Mouse (Mus musculus) intestine, embryonic 16.5 days (tissue): ENCODE data around the gene Btnl9. TPM values are rescaled to one million over a fixed set of nuclear protein-coding genes. Genes with fewer than 3 reads are reported as not detected.
"Not testable (repeated sequence)": the region's sequence is repeated elsewhere in the genome, so short reads cannot be mapped to it uniquely, and the experiment has no call there.

Experiments used
- ATAC-seq: fragments of 200-750 bp; cut with Nextera tagmentation; 2 replicates; pipeline ENCODE4 v1.8.0; 2017; ENCODE audit warnings: moderate TSS enrichment, moderate library complexity
- H3K27ac ChIP-seq: fragments of 300-500 bp; sonication (generic); 2 replicates; pipeline ENCODE4 v1.5.1; 2014; ENCODE audit warnings: mild to moderate bottlenecking, low read length
- H3K27me3 ChIP-seq: fragments of 300-500 bp; sonication (generic); replicated peaks from 2 replicates; pipeline ENCODE4 v1.6.1; 2014; ENCODE audit warnings: low read length, control low read depth, mixed read lengths; ENCODE audit not compliant: control insufficient read depth, insufficient read depth
- H3K36me3 ChIP-seq: fragments of 300-500 bp; sonication (generic); 2 replicates; pipeline ENCODE4 v1.6.1; 2014; ENCODE audit warnings: low read length, control low read depth; ENCODE audit not compliant: control insufficient read depth, insufficient read depth
- H3K4me1 ChIP-seq: fragments of 300-500 bp; sonication (generic); 2 replicates; pipeline ENCODE4 v1.6.1; 2014; ENCODE audit warnings: low read length, control low read depth, mixed read lengths; ENCODE audit not compliant: control insufficient read depth, insufficient read depth
- H3K4me2 ChIP-seq: fragments of 300-500 bp; sonication (generic); 2 replicates; pipeline ENCODE4 v1.6.1; 2014; ENCODE audit warnings: low read depth, low read length, control low read depth
- H3K4me3 ChIP-seq: fragments of 300-500 bp; sonication (generic); 2 replicates; pipeline ENCODE4 v1.5.1; 2014; ENCODE audit warnings: mild to moderate bottlenecking, low read length
- H3K9ac ChIP-seq: fragments of 300-500 bp; sonication (generic); 2 replicates; pipeline ENCODE4 v1.6.1; 2014; ENCODE audit warnings: low read depth, low read length
- H3K9me3 ChIP-seq: fragments of 300-500 bp; sonication (generic); 2 replicates; pipeline ENCODE4 v1.6.1; 2016; ENCODE audit warnings: low read length, control low read depth; ENCODE audit not compliant: control insufficient read depth
- WGBS: fragments of 180-500 bp; shearing (Covaris S2); extraction: QIAGEN DNeasy Blood & Tissue Kit; methylation state at CpG from one replicate; pipeline ENCODE4 v1.1.7; 2014; 5-methylcytosine and 5-hydroxymethylcytosine counted together
- polyA plus RNA-seq: library from polyadenylated mRNA; unstranded; fragments of >200 nt; fragmentation: Nextera tagmentation; extraction: Ambion mirVana; gene quantifications from 2 replicates; pipeline ENCODE4 v1.2.1, GENCODE M21; 2015

Btnl9 gene
- polyA plus RNA-seq, 1 experiment from 2014 or later, result 1.6 TPM

DNA sequence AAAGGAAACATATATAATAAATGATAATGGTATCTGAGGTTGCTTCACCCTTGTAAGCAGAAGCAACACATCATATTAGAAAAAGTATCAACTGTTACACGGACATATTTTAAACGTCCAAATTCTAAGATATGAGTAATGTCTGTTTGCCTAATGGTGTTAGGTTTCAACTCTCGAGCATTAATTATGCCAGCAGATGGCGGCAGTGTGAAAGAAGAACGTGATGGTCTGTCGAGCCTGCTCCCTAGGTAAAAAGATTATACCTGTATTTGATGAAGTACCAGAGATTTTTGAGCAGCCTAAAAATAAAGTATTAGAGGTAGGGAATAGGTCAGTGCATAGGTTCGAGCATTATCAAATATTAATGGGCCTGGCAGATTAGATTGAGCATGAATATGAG lies 2.8 kb upstream of the Btnl9 start:
- no peak overlapping the region for H3K27ac ChIP-seq
- no peaks in the 10 kb centered on the region for H3K4me1 ChIP-seq
- ATAC-seq, result no peak
- H3K9me3 ChIP-seq, result no peaks in the 10 kb centered on the region
- no peak overlapping the region for H3K4me3 ChIP-seq
- 2% methylated on average over 7 of the region's 7 CpGs for WGBS
- H3K9ac ChIP-seq, result no peak overlapping the region
- no peaks in the 10 kb centered on the region for H3K36me3 ChIP-seq
- no peak overlapping the region for H3K4me2 ChIP-seq
- H3K27me3 ChIP-seq, result no peaks in the 10 kb centered on the region

DNA sequence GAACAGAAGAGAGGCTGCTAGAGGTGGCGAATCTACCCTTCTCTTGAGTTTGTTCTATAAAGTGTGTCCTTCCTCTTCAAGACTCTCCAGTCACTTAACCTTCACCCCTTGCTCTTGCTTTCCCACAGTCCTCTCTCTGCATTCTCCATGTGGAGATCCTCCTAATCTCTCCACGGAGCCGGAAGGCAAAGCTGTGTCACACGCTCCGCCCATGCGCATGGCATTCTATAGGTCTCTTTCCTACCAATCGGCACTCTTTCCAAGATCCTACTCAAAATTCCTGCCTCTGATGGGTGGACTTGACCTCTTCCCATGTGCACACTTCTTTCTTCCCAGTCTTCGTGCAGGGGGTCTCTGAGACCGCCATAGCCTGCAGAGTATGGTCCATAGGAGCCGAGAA lies 742 bp upstream of the Btnl9 start:
- no peak overlapping the region for H3K4me2 ChIP-seq
- H3K9ac ChIP-seq, result no peak overlapping the region
- H3K36me3 ChIP-seq, result no peaks in the 10 kb centered on the region
- H3K4me1 ChIP-seq, result no peaks in the 10 kb centered on the region
- no peaks in the 10 kb centered on the region for H3K9me3 ChIP-seq
- no peak overlapping the region for H3K4me3 ChIP-seq
- 79% methylated on average over 10 of the region's 10 CpGs for WGBS
- ATAC-seq, result no peak
- H3K27me3 ChIP-seq, result no peaks in the 10 kb centered on the region
- no peak overlapping the region for H3K27ac ChIP-seq

DNA sequence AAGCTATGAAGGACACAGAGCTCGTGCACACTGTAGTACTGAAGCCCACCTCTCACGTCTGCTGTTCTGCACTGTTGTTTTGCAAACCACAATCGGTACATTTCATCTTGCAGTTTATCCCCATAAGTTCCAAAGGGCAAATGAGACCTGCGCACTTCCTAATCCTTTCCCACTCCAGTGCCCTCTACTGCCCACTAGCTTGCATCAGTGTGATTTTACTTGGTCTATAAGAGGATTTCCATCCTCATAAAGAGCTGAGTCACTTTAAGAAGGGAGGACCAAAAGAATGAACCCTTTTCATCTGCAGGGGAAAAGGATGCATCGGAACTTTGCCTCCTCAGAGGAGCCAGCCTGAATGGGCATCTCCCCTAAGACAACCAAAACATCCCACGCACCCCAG lies 507 bp downstream of the Btnl9 start:
- 77% methylated on average over 6 of the region's 6 CpGs for WGBS
- H3K4me3 ChIP-seq, result no peak overlapping the region

DNA sequence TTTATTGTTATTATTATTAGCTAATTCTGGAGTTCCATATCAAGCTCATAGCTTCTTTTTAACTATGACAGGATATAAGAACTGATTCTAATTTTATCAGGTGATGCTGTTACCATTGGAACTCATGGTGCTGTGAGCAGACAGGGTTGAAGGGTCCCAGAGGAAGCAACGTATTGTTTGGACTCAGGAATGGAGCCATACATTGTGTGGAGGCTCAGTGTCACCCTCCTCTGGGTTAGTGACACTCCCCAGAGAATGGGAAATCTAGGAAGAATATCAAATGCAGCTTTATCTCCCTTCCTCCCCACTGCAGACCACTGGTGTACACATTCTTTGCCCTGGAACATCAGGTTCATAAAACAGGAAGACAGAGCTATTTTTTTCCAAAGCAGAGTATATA lies 3.8 kb downstream of the Btnl9 start:
- no peak overlapping the region for H3K9ac ChIP-seq
- WGBS, result 59% methylated on average over 1 of the region's 1 CpGs
- H3K4me3 ChIP-seq, result no peak overlapping the region
- ATAC-seq, result no peak
- H3K36me3 ChIP-seq, result no peaks in the 10 kb centered on the region
- H3K27ac ChIP-seq, result no peak overlapping the region
- no peaks in the 10 kb centered on the region for H3K9me3 ChIP-seq
- H3K4me1 ChIP-seq, result no peaks in the 10 kb centered on the region
- H3K4me2 ChIP-seq, result no peak overlapping the region
- no peaks in the 10 kb centered on the region for H3K27me3 ChIP-seq

More for the DNA sequence above, 507 bp downstream of the Btnl9 start:
- Histone ChIP-seq H3K27ac (no peak overlapping the region), H3K4me1 (no peaks in the 10 kb centered on the region), H3K36me3 (no peaks in the 10 kb centered on the region), H3K4me2 (no peak overlapping the region), H3K27me3 (no peaks in the 10 kb centered on the region), H3K9ac (no peak overlapping the region), H3K9me3 (no peaks in the 10 kb centered on the region)
- ATAC-seq, result 0 out of 2 replicates have a peak, but pooled peaks have one; percentile 33

DNA sequence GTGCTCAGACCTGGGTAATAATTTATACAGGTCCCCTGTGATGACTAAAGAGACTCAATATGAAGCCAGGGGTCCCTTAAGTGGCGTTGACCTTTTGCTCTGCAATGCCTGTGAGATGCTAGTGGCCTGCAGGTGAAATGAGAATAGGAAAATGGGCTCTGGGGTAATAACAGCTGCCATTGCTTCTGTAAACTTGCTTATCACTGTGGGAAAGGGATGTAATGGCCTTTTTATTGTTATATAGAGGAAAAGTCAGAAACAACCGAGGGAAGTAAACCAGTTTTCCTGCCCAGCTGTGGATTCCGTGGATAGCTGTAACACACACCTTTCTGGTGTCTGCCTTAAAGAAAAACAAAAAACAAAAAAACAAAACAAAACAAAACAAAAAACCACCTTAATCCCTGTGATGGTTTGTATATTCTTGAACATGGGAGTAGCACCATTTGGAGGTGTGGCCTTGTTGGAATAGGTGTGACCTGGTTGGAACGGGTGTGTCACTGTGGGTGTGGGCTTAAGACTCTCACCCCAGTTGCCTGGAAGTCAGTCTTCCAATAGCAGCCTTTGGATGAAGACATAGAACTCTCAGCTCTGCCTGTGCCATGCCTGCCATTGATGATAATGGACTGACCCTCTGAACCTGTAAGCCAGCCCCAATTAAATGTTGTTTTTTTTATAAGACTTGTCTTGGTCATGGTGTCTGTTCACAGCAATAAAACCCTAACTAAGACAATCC lies 10.7 kb downstream of the Btnl9 start:
- ATAC-seq, result peak; percentile 75
- not testable (repeated sequence) for H3K9me3 ChIP-seq, H3K4me1 ChIP-seq

DNA sequence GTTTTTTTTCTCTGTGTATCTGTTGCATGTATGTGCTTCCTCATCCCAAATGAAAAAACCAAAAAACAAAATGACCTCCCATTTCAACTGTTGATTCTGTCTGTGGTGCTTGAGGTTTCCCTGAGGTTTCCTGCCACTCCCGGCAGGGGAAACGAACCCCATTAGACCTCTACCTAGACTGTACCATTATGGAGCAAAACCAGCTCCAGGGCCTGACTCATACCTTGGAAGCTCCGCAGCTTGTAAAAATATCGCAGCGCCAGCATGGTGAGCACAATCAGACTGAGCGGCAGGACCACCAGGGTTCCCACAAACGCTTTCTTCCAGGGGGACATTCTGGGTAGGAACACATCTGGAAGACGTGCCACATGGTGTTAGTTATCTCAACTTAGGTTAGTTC lies 11.6 kb downstream of the Btnl9 start:
- WGBS, result 85% methylated on average over 8 of the region's 8 CpGs
- Histone ChIP-seq H3K4me2 (no peak overlapping the region), H3K9ac (no peak overlapping the region), H3K4me3 (no peak overlapping the region), H3K27me3 (no peaks in the 10 kb centered on the region), H3K9me3 (no peaks in the 10 kb centered on the region), H3K36me3 (no peaks in the 10 kb centered on the region), H3K27ac (no peak overlapping the region), H3K4me1 (0 out of 2 replicates have a peak, but pooled peaks cover 5% of the 10 kb centered on the region)
- peak; percentile 5; the same call in 1 of the 2 replicates for ATAC-seq

More for the DNA sequence above, 10.7 kb downstream of the Btnl9 start:
- WGBS, result 49% methylated on average over 4 of the region's 4 CpGs
- not testable (repeated sequence) for H3K36me3 ChIP-seq, H3K27me3 ChIP-seq, H3K27ac ChIP-seq, H3K9ac ChIP-seq, H3K4me3 ChIP-seq, H3K4me2 ChIP-seq

DNA sequence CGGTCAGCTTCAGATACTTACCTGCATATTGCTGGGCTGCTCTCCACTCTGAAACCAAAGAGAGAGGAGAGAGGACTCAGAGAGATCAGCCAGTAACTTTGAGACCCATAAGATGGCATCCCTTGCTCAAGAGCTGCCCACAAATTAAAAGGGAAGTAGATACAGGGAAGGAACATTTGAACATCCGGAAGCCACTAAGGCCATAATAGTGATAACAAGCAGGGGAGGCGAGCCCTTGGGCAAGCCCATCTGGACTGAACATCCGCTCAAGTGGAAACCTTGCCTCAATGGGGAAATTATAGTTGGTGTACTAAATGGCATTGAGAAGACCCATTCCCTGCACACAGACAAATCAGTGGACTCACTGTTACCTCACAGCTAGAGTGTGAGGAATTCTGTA lies 16.4 kb downstream of the Btnl9 start:
- no peak overlapping the region for H3K4me3 ChIP-seq
- no peak overlapping the region for H3K4me2 ChIP-seq
- ATAC-seq, result no peak
- no peak overlapping the region for H3K27ac ChIP-seq
- H3K36me3 ChIP-seq, result no peaks in the 10 kb centered on the region
- 89% methylated on average over 4 of the region's 4 CpGs for WGBS
- H3K4me1 ChIP-seq, result peaks cover 9% of the 10 kb centered on the region
- H3K9me3 ChIP-seq, result peaks cover 5% of the 10 kb centered on the region; the same call in 1 of the 2 replicates
- peaks cover 9% of the 10 kb centered on the region for H3K27me3 ChIP-seq
- H3K9ac ChIP-seq, result no peak overlapping the region

DNA sequence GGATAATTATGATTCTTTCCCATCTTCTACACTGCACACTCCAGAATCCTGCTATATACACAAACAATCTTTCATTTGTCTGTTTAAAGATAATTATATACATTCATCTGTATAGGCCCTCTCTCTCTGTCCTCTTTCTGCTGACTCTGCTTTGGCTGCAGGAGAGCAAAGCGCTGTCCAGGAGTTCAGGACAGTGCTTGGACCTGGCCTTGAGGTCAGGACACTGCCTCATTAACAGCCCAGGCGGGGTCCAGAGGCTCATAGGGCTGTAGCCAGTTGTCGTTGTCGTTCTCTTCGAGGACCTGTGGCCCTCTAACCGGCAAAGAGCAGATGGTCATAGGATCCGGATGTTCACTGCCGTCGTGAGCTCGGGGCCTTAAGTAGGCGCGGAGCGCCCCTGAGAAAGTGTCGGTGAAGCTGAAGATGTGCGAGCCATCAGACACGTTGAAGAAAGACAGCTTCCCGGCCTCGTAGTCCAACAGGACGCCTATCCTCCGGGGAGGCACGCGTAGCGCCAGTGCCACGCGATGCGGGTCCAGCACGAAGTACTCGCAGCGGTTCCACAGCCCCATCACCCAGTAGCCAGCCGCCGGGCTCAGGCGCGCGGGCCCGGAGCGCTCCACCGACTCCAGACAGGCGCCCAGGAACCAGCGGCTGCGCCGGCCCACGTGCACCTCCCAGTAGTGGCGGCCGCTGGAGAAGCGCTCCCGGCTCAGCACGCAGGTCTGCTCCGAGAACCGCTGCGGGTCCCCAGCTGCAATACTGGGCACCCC lies 17.9 kb downstream of the Btnl9 start:
- Histone ChIP-seq H3K27me3 (peaks cover 9% of the 10 kb centered on the region), H3K4me3 (peak overlapping the region; percentile 42), H3K9ac (peak overlapping the region; percentile 48; the same call in 1 of the 2 replicates), H3K36me3 (no peaks in the 10 kb centered on the region), H3K27ac (no peak overlapping the region), H3K9me3 (peaks cover 5% of the 10 kb centered on the region; the same call in 1 of the 2 replicates), H3K4me2 (peak overlapping the region; percentile 83), H3K4me1 (peaks cover 6% of the 10 kb centered on the region)
- ATAC-seq, result peak; percentile 71
- WGBS, result 7% methylated on average over 50 of the region's 50 CpGs

DNA sequence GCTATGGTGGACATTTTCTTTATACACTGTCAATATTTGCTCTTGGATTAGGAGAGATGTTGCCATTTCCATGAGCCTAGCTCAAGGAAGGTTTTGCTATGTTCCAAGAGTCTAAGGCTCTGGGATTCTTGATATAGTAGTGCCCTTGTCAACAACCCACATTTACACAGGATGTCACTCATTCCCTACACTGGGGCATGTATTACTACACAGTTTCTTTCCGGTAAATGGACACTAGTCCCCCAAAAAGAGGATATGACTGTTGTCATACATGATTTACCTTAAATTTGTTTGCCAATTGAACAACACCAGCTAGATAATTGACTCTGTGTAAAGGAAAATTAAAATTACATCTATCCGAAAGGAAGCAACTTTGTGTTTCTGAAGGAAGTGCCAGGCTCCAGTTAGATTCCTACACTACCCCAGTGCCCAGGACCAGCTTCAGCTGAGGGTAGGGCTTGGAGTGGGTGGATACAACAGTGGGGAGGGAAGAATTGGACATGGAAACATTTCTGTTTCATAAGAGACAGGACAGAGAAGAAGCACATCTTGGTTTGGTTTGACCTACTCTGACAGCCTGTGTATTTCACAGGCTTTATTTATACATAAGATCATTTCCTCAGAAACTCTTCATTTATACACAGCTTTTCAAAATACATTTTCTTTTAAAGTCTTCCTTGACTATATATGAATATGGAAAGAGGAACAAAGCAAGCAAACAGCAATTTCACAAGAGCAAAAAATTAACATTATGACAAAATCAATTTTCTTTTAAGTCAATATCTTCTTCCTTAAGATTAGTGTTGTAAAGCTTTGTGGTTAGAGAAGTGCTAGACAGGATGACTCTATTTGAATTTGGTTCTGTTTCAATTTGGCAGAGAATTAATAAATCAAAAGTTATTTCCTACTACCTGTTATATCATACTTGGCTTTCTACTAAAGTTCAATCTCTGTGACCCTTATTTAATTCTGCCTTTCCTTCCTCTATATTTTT lies 29.8 kb downstream of the Btnl9 start:
- Histone ChIP-seq H3K27me3 (no peaks in the 10 kb centered on the region), H3K9me3 (no peaks in the 10 kb centered on the region), H3K27ac (no peak overlapping the region), H3K9ac (no peak overlapping the region), H3K36me3 (no peaks in the 10 kb centered on the region), H3K4me2 (no peak overlapping the region), H3K4me3 (no peak overlapping the region), H3K4me1 (no peaks in the 10 kb centered on the region)
- WGBS, result 78% methylated on average over 2 of the region's 2 CpGs
- no peak for ATAC-seq
